Mouse (Mus musculus) neural tube, embryonic 13.5 days (tissue): ENCODE measurements around the gene Ghrl. TPM values are rescaled to one million over a fixed set of nuclear protein-coding genes. Genes with fewer than 3 reads are reported as not detected.
A peak's percentile ranks its signal among the peaks of the same experiment; 100 is the strongest.
"Not testable (repeated sequence)": the region's sequence is repeated elsewhere in the genome, so short reads cannot be mapped to it uniquely, and the experiment has no call there.

Experiments used
- ATAC-seq: fragments of 200-750 bp; cut with Nextera tagmentation; 2 replicates; pipeline ENCODE4 v1.8.0; 2017; ENCODE audit warnings: low read depth, mild to moderate bottlenecking, moderate TSS enrichment, moderate library complexity
- H3K27ac ChIP-seq: fragments of 300-500 bp; sonication (generic); replicated peaks from 2 replicates; pipeline ENCODE4 v1.5.1; 2015; ENCODE audit warnings: moderate library complexity, mild to moderate bottlenecking, inconsistent platforms
- H3K27me3 ChIP-seq: fragments of 300-500 bp; sonication (generic); 2 replicates; pipeline ENCODE4 v1.6.1; 2015; ENCODE audit warnings: mild to moderate bottlenecking, inconsistent platforms
- H3K36me3 ChIP-seq: fragments of 300-500 bp; sonication (generic); 2 replicates; pipeline ENCODE4 v1.6.1; 2015; ENCODE audit warnings: mild to moderate bottlenecking, inconsistent platforms
- H3K4me1 ChIP-seq: fragments of 300-500 bp; sonication (generic); replicated peaks from 2 replicates; pipeline ENCODE4 v1.6.1; 2015; ENCODE audit warnings: inconsistent platforms
- H3K4me2 ChIP-seq: fragments of 300-500 bp; sonication (generic); 2 replicates; pipeline ENCODE4 v1.6.1; 2015; ENCODE audit warnings: inconsistent platforms, mild to moderate bottlenecking, moderate library complexity
- H3K4me3 ChIP-seq: fragments of 300-500 bp; sonication (generic); 2 replicates; pipeline ENCODE4 v1.5.1; 2015; ENCODE audit warnings: mild to moderate bottlenecking, inconsistent platforms
- H3K9ac ChIP-seq: fragments of 300-500 bp; sonication (generic); 2 replicates; pipeline ENCODE4 v1.6.1; 2015; ENCODE audit warnings: moderate library complexity, mild to moderate bottlenecking, inconsistent platforms
- H3K9me3 ChIP-seq: fragments of 300-500 bp; sonication (generic); 2 replicates; pipeline ENCODE4 v1.6.1; 2016; ENCODE audit warnings: inconsistent platforms
- WGBS: fragments of 180-500 bp; shearing (Covaris S2); methylation state at CpG from one replicate; pipeline ENCODE4 v1.1.7; 2015; 5-methylcytosine and 5-hydroxymethylcytosine counted together
- polyA plus RNA-seq: library from polyadenylated mRNA; unstranded; fragments of >200 nt; fragmentation: Nextera tagmentation; extraction: Ambion mirVana; gene quantifications from 2 replicates; pipeline ENCODE4 v1.2.1, GENCODE M21; 2015

The Ghrl gene
- polyA plus RNA-seq, 1 experiment from 2014 or later = 0.22 TPM

- Histone ChIP-seq H3K27me3 (no peaks in the 10 kb centered on the region), H3K9me3 (no peaks in the 10 kb centered on the region), H3K27ac (no peak overlapping the region), H3K9ac (no peak overlapping the region), H3K36me3 (peaks cover 58% of the 10 kb centered on the region), H3K4me2 (no peak overlapping the region), H3K4me1 (peaks cover 20% of the 10 kb centered on the region), H3K4me3 (no peak overlapping the region)
- 94% methylated on average over 9 of the region's 9 CpGs for WGBS
- no peak for ATAC-seq
These were observed 17.8 kb upstream of the Ghrl start for GRCm38 (mm10) chr6:113737318-113738046.

GRCm38 (mm10) chr6:113731296-113731695 lies 11.6 kb upstream of the Ghrl start:
- H3K4me3 ChIP-seq = no peak overlapping the region
- H3K27me3 ChIP-seq = no peaks in the 10 kb centered on the region
- H3K9me3 ChIP-seq = no peaks in the 10 kb centered on the region
- no peaks in the 10 kb centered on the region for H3K4me1 ChIP-seq
- WGBS = 94% methylated on average over 3 of the region's 3 CpGs
- no peak for ATAC-seq
- H3K27ac ChIP-seq = no peak overlapping the region
- no peak overlapping the region for H3K4me2 ChIP-seq
- H3K36me3 ChIP-seq = peaks cover 98% of the 10 kb centered on the region
- H3K9ac ChIP-seq = no peak overlapping the region

- H3K9me3 ChIP-seq = no peaks in the 10 kb centered on the region
- H3K9ac ChIP-seq = no peak overlapping the region
- no peaks in the 10 kb centered on the region for H3K27me3 ChIP-seq
- peaks cover 96% of the 10 kb centered on the region for H3K36me3 ChIP-seq
- H3K4me1 ChIP-seq = no peaks in the 10 kb centered on the region
- 90% methylated on average over 7 of the region's 7 CpGs for WGBS
- H3K4me2 ChIP-seq = no peak overlapping the region
- H3K27ac ChIP-seq = no peak overlapping the region
- H3K4me3 ChIP-seq = no peak overlapping the region
- no peak for ATAC-seq
These were observed 8.5 kb upstream of the Ghrl start for GRCm38 (mm10) chr6:113728181-113728580.

- no peaks in the 10 kb centered on the region for H3K27me3 ChIP-seq
- 95% methylated on average over 4 of the region's 4 CpGs for WGBS
- H3K36me3 ChIP-seq = peaks cover 92% of the 10 kb centered on the region
- H3K4me3 ChIP-seq = no peak overlapping the region
- no peaks in the 10 kb centered on the region for H3K9me3 ChIP-seq
- no peaks in the 10 kb centered on the region for H3K4me1 ChIP-seq
- H3K4me2 ChIP-seq = no peak overlapping the region
- H3K9ac ChIP-seq = no peak overlapping the region
- H3K27ac ChIP-seq = no peak overlapping the region
- no peak for ATAC-seq
These were observed 1.4 kb upstream of the Ghrl start for GRCm38 (mm10) chr6:113721061-113721460.

- no peaks in the 10 kb centered on the region for H3K4me1 ChIP-seq
- H3K4me3 ChIP-seq = no peak overlapping the region
- no peaks in the 10 kb centered on the region for H3K27me3 ChIP-seq
- H3K9me3 ChIP-seq = no peaks in the 10 kb centered on the region
- H3K9ac ChIP-seq = no peak overlapping the region
- H3K4me2 ChIP-seq = no peak overlapping the region
- peaks cover 94% of the 10 kb centered on the region for H3K36me3 ChIP-seq
- H3K27ac ChIP-seq = no peak overlapping the region
- no peak for ATAC-seq
- 89% methylated on average over 3 of the region's 3 CpGs for WGBS
These were observed 2.1 kb downstream of the Ghrl start for GRCm38 (mm10) chr6:113717541-113717940.

GRCm38 (mm10) chr6:113714797-113715196 lies 4.9 kb downstream of the Ghrl start:
- Histone ChIP-seq H3K4me3 (no peak overlapping the region), H3K4me2 (no peak overlapping the region), H3K36me3 (peaks cover 96% of the 10 kb centered on the region), H3K27ac (no peak overlapping the region), H3K9me3 (no peaks in the 10 kb centered on the region), H3K27me3 (no peaks in the 10 kb centered on the region), H3K4me1 (no peaks in the 10 kb centered on the region), H3K9ac (no peak overlapping the region)
- no peak for ATAC-seq
- WGBS = 59% methylated on average over 1 of the region's 1 CpGs

GRCm38 (mm10) chr6:113714276-113714675 lies 5.4 kb downstream of the Ghrl start:
- 94% methylated on average over 2 of the region's 2 CpGs for WGBS
- no peaks in the 10 kb centered on the region for H3K9me3 ChIP-seq

GRCm38 (mm10) chr6:113713389-113713788 lies 6.3 kb downstream of the Ghrl start:
- H3K4me3 ChIP-seq, H3K9me3 ChIP-seq, H3K4me1 ChIP-seq, H3K27me3 ChIP-seq, ATAC-seq, H3K27ac ChIP-seq, H3K9ac ChIP-seq, H3K4me2 ChIP-seq: not testable (repeated sequence)
- peaks cover 96% of the 10 kb centered on the region for H3K36me3 ChIP-seq
- WGBS = 94% methylated on average over 5 of the region's 5 CpGs

More at GRCm38 (mm10) chr6:113714276-113714675, 5.4 kb downstream of the Ghrl start:
- no peak for ATAC-seq
- Histone ChIP-seq H3K4me2 (no peak overlapping the region), H3K9ac (no peak overlapping the region), H3K27ac (no peak overlapping the region), H3K36me3 (peaks cover 96% of the 10 kb centered on the region), H3K4me1 (no peaks in the 10 kb centered on the region), H3K4me3 (no peak overlapping the region), H3K27me3 (no peaks in the 10 kb centered on the region)

GRCm38 (mm10) chr6:113712718-113713117 lies 7.0 kb downstream of the Ghrl start:
- H3K4me2 ChIP-seq = no peak overlapping the region
- H3K36me3 ChIP-seq = peaks cover 98% of the 10 kb centered on the region
- no peaks in the 10 kb centered on the region for H3K27me3 ChIP-seq
- no peak overlapping the region for H3K27ac ChIP-seq
- H3K9me3 ChIP-seq = no peaks in the 10 kb centered on the region
- no peaks in the 10 kb centered on the region for H3K4me1 ChIP-seq
- WGBS = 93% methylated on average over 3 of the region's 3 CpGs
- no peak for ATAC-seq
- H3K4me3 ChIP-seq = no peak overlapping the region
- no peak overlapping the region for H3K9ac ChIP-seq

- H3K27ac ChIP-seq = peak overlapping the region; percentile 91
- H3K4me1 ChIP-seq = peaks cover 36% of the 10 kb centered on the region
- peak overlapping the region; percentile 98 for H3K4me2 ChIP-seq
- peak overlapping the region; percentile 88 for H3K9ac ChIP-seq
- H3K27me3 ChIP-seq = no peaks in the 10 kb centered on the region
- H3K4me3 ChIP-seq = peak overlapping the region; percentile 71
- no peaks in the 10 kb centered on the region for H3K9me3 ChIP-seq
- ATAC-seq = peak; percentile 84
- under 1% methylated on average over 92 of the region's 113 CpGs for WGBS
- peaks cover 30% of the 10 kb centered on the region for H3K36me3 ChIP-seq
These were observed 22.2 kb downstream of the Ghrl start for GRCm38 (mm10) chr6:113697222-113698205.

GRCm38 (mm10) chr6:113696582-113697221 lies 23.0 kb downstream of the Ghrl start, which contains the start of gene Tatdn2:
TSS of gene Tatdn2 (plus strand) at chr6:113697050.
- no peaks in the 10 kb centered on the region for H3K9me3 ChIP-seq
- peak within 1 kb of the TSS; percentile 88 for H3K9ac ChIP-seq
- ATAC-seq = peak; percentile 99
- H3K4me3 ChIP-seq = peak within 1 kb of the TSS; percentile 71
- peak within 1 kb of the TSS; percentile 91 for H3K27ac ChIP-seq
- H3K36me3 ChIP-seq = peaks cover 22% of the 10 kb centered on the region
- H3K4me1 ChIP-seq = peaks cover 36% of the 10 kb centered on the region
- H3K27me3 ChIP-seq = no peaks in the 10 kb centered on the region
- H3K4me2 ChIP-seq = peak within 1 kb of the TSS; percentile 98
- under 1% methylated on average over 58 of the region's 58 CpGs for WGBS
